Mouse (Mus musculus) urinary bladder, postnatal 0 days (tissue): ENCODE results near the gene Vmn1r228. TPM values are rescaled to one million over a fixed set of nuclear protein-coding genes. Genes with fewer than 3 reads are reported as not detected.

ENCODE experiments used
- polyA plus RNA-seq: library from polyadenylated mRNA; unstranded; fragments of >200 nt; fragmentation: Nextera tagmentation; extraction: Ambion mirVana; gene quantifications from 2 replicates; pipeline ENCODE4 v1.2.1, GENCODE M21; 2015

Vmn1r228 gene
- polyA plus RNA-seq: not detected in 2 replicates

GRCm38 (mm10) chr17:20786057-20786456, at the start of gene Vmn1r228:
Vmn1r228 (minus strand) TSS chr17:20786157.

GRCm38 (mm10) chr17:20811255-20811654, 25.3 kb upstream of the Vmn1r228 start, which contains the start of gene Vmn1r229:
Vmn1r229 (plus strand) TSS chr17:20811555.

DNA sequence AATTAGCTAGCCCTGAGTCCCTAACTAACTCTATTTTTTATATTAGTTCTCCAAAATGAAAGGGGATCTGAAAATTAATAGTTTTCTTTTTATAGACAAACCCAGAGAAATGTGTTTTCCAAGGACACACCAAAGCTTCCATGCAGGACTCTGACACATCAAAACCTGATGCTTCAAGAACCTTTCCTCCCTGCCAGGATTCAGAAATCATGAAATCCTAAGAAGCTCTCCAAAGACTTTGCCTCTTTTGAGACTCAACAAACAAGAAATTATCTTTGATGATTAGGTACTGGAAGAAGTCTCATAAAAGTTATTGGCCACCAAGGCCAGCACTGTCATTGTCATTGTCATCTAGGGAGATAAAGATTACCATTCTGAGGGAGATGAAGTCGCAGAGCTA, 56.4 kb downstream of the Vmn1r228 start, which contains the start of gene Vmn1r227:
Gene Vmn1r227 (plus strand): TSS at position 301 of the 400 bp plus-strand sequence.

Other genes starting within 250 kb of the Vmn1r228 start
- not detected in 2 replicates for gene Vmn2r109, start 221.4 kb downstream of the Vmn1r228 start, polyA plus RNA-seq
- gene Vmn2r110, start 189.7 kb downstream of the Vmn1r228 start, polyA plus RNA-seq: 0.01 TPM in 1 of 2 replicates, not detected in the other
- not detected in 2 replicates for gene Fpr-rs3, start 161.3 kb downstream of the Vmn1r228 start, polyA plus RNA-seq
- not detected in 2 replicates for gene Vmn1r226, start 103.3 kb downstream of the Vmn1r228 start, polyA plus RNA-seq
- gene Vmn1r227, start 56.3 kb downstream of the Vmn1r228 start, polyA plus RNA-seq: not detected in 2 replicates
- not detected in 2 replicates for gene Vmn1r229, start 25.4 kb upstream of the Vmn1r228 start, polyA plus RNA-seq
- gene Vmn1r230, start 54.3 kb upstream of the Vmn1r228 start, polyA plus RNA-seq: not detected in 2 replicates
- gene Vmn1r231, start 118.9 kb upstream of the Vmn1r228 start, polyA plus RNA-seq: not detected in 2 replicates
- not detected in 2 replicates for gene Vmn1r232, start 133.6 kb upstream of the Vmn1r228 start, polyA plus RNA-seq
- 227 and 248 TPM in 2 replicates for gene Ppp2r1a, start 159.2 kb upstream of the Vmn1r228 start, polyA plus RNA-seq
- gene Vmn1r233, start 210.3 kb upstream of the Vmn1r228 start, polyA plus RNA-seq: not detected in 2 replicates
- gene Zfp160, start 222.7 kb upstream of the Vmn1r228 start, polyA plus RNA-seq: 6.0 and 7.3 TPM in 2 replicates